Mouse (Mus musculus): ENCODE data around the gene Wdr13. TPM values are rescaled to one million over a fixed set of nuclear protein-coding genes. Genes with fewer than 3 reads are reported as not detected.

Wdr13 gene
- total and polyA plus RNA-seq, 2 experiments from 2014 or later: 59.9 to 324 TPM

- Histone ChIP-seq H3K9me3 (ENCODE audit: low read length) (no peaks in the 10 kb centered on the region), H3K4me2 (ENCODE audit: low read depth, low read length, poor library complexity, severe bottlenecking) (no peak overlapping the region), H3K27ac (ENCODE audit: low read depth, low read length) (no peak overlapping the region), H3K4me3 (ENCODE audit: low read depth, low read length) (no peak overlapping the region), H3K27me3 (ENCODE audit: insufficient read depth, low read length) (no peaks in the 10 kb centered on the region), H3K4me1 (ENCODE audit: insufficient read depth, low read length) (no peaks in the 10 kb centered on the region), H3K36me3 (ENCODE audit: insufficient read depth, low read length) (no peaks in the 10 kb centered on the region; the same call in 1 of the 2 replicates), H3K9ac (replicated peaks; ENCODE audit: low read length, poor library complexity, severe bottlenecking) (no peak overlapping the region)
- DNase-seq (ENCODE audit: low spot score) (no peak), ATAC-seq (ENCODE audit: low FRiP score) (no peak)
- whole genome bisulfite sequencing: 90% methylated on average over 10 of the region's 10 CpGs
- no peak for TF ChIP-seq CTCF (IDR thresholded peaks at IDR 0.05)
These were observed 35.3 kb upstream of the Wdr13 start for GRCm38 (mm10) chrX:8167716-8168647.

- Histone ChIP-seq H3K9ac (replicated peaks; ENCODE audit: low read length, poor library complexity, severe bottlenecking) (no peak overlapping the region), H3K4me3 (ENCODE audit: low read depth, low read length) (no peak overlapping the region), H3K36me3 (ENCODE audit: insufficient read depth, low read length) (no peaks in the 10 kb centered on the region), H3K27ac (ENCODE audit: low read depth, low read length) (no peak overlapping the region), H3K9me3 (ENCODE audit: low read length) (no peaks in the 10 kb centered on the region), H3K4me1 (ENCODE audit: insufficient read depth, low read length) (no peaks in the 10 kb centered on the region), H3K4me2 (ENCODE audit: low read depth, low read length, poor library complexity, severe bottlenecking) (no peak overlapping the region), H3K27me3 (ENCODE audit: insufficient read depth, low read length) (no peaks in the 10 kb centered on the region)
- DNase-seq (ENCODE audit: low spot score): no peak
- no peak for ATAC-seq (ENCODE audit: low FRiP score)
- no peak for TF ChIP-seq CTCF (IDR thresholded peaks at IDR 0.05)
- 94% methylated on average over 4 of the region's 4 CpGs for WGBS
These were observed 31.8 kb upstream of the Wdr13 start for GRCm38 (mm10) chrX:8164471-8164870.

- 88% methylated on average over 5 of the region's 5 CpGs for WGBS
- H3K36me3 ChIP-seq (ENCODE audit: insufficient read depth, low read length): no peaks in the 10 kb centered on the region
These were observed 30.4 kb upstream of the Wdr13 start for GRCm38 (mm10) chrX:8163076-8163475.

GRCm38 (mm10) chrX:8145153-8145991, 12.7 kb upstream of the Wdr13 start, which contains the start of gene Rbm3:
Rbm3 (minus strand) TSS chrX:8145880.
- Histone ChIP-seq H3K4me1 (ENCODE audit: insufficient read depth, low read length) (peaks cover 4% of the 10 kb centered on the region; the same call in 1 of the 2 replicates), H3K27ac (ENCODE audit: low read depth, low read length) (peak within 1 kb of the TSS; percentile 94), H3K9ac (replicated peaks; ENCODE audit: low read length, poor library complexity, severe bottlenecking) (peak within 1 kb of the TSS; percentile 83), H3K9me3 (ENCODE audit: low read length) (no peaks in the 10 kb centered on the region), H3K4me2 (ENCODE audit: low read depth, low read length, poor library complexity, severe bottlenecking) (peak within 1 kb of the TSS; percentile 51), H3K4me3 (ENCODE audit: low read depth, low read length) (peak within 1 kb of the TSS; percentile 52), H3K27me3 (ENCODE audit: insufficient read depth, low read length) (no peaks in the 10 kb centered on the region), H3K36me3 (ENCODE audit: insufficient read depth, low read length) (0 out of 2 replicates have a peak, but pooled peaks cover 6% of the 10 kb centered on the region)
- no peak for TF ChIP-seq CTCF (IDR thresholded peaks at IDR 0.05)
- DNase-seq (ENCODE audit: low spot score) (peak; percentile 92), ATAC-seq (ENCODE audit: low FRiP score) (peak; percentile 96)
- WGBS: 24% methylated on average over 53 of the region's 65 CpGs

More at GRCm38 (mm10) chrX:8163076-8163475, 30.4 kb upstream of the Wdr13 start:
- Histone ChIP-seq H3K9me3 (ENCODE audit: low read length) (no peaks in the 10 kb centered on the region), H3K9ac (replicated peaks; ENCODE audit: low read length, poor library complexity, severe bottlenecking) (no peak overlapping the region), H3K27ac (ENCODE audit: low read depth, low read length) (no peak overlapping the region), H3K4me3 (ENCODE audit: low read depth, low read length) (no peak overlapping the region), H3K4me1 (ENCODE audit: insufficient read depth, low read length) (no peaks in the 10 kb centered on the region), H3K4me2 (ENCODE audit: low read depth, low read length, poor library complexity, severe bottlenecking) (no peak overlapping the region), H3K27me3 (ENCODE audit: insufficient read depth, low read length) (no peaks in the 10 kb centered on the region)
- TF ChIP-seq CTCF (IDR thresholded peaks at IDR 0.05): no peak
- DNase-seq (ENCODE audit: low spot score) (no peak), ATAC-seq (ENCODE audit: low FRiP score) (no peak)

- Histone ChIP-seq H3K9me3 (ENCODE audit: low read length) (no peaks in the 10 kb centered on the region), H3K36me3 (ENCODE audit: insufficient read depth, low read length) (0 out of 2 replicates have a peak, but pooled peaks cover 6% of the 10 kb centered on the region), H3K4me1 (ENCODE audit: insufficient read depth, low read length) (peaks cover 4% of the 10 kb centered on the region; the same call in 1 of the 2 replicates), H3K4me3 (ENCODE audit: low read depth, low read length) (no peak overlapping the region; the same call in 1 of the 2 replicates), H3K27ac (ENCODE audit: low read depth, low read length) (no peak overlapping the region), H3K9ac (replicated peaks; ENCODE audit: low read length, poor library complexity, severe bottlenecking) (0 out of 2 replicates have a peak overlapping the region, but pooled peaks have one; percentile 50), H3K4me2 (ENCODE audit: low read depth, low read length, poor library complexity, severe bottlenecking) (peak overlapping the region; percentile 51), H3K27me3 (ENCODE audit: insufficient read depth, low read length) (no peaks in the 10 kb centered on the region)
- 66% methylated on average over 7 of the region's 7 CpGs for WGBS
- ATAC-seq (ENCODE audit: low FRiP score): no peak
- TF ChIP-seq CTCF (IDR thresholded peaks at IDR 0.05): no peak
- no peak for DNase-seq (ENCODE audit: low spot score)
These were observed 11.1 kb upstream of the Wdr13 start for GRCm38 (mm10) chrX:8143750-8144149.
